Mouse (Mus musculus) heart, postnatal 0 days (tissue): ENCODE measurements around the gene Apof. TPM values are rescaled to one million over a fixed set of nuclear protein-coding genes. Genes with fewer than 3 reads are reported as not detected.

Source experiments
- ATAC-seq: fragments of 200-750 bp; cut with Nextera tagmentation; 2 replicates; pipeline ENCODE4 v1.8.0; 2017; ENCODE audit warnings: low read depth, moderate number of reproducible peaks, moderate library complexity; ENCODE audit not compliant: insufficient read depth
- DNase-seq: peaks from one replicate; pipeline ENCODE4 v3.0.0-alpha.2; 2016; ENCODE audit warnings: low spot score
- H3K27ac ChIP-seq: fragments of 300-500 bp; sonication (generic); 2 replicates; pipeline ENCODE4 v1.5.1; 2014; ENCODE audit warnings: low read depth, mild to moderate bottlenecking
- H3K27me3 ChIP-seq: fragments of 300-500 bp; sonication (generic); 2 replicates; pipeline ENCODE4 v1.6.1; 2014; ENCODE audit warnings: low read length, mixed read lengths; ENCODE audit not compliant: control insufficient read depth, insufficient read depth
- H3K36me3 ChIP-seq: fragments of 300-500 bp; sonication (generic); replicated peaks from 2 replicates; pipeline ENCODE4 v1.6.1; 2014; ENCODE audit warnings: low read length, mixed read lengths; ENCODE audit not compliant: control insufficient read depth, insufficient read depth
- H3K4me1 ChIP-seq: fragments of 300-500 bp; sonication (generic); 2 replicates; pipeline ENCODE4 v1.6.1; 2014; ENCODE audit warnings: antibody characterized with exemption; ENCODE audit not compliant: control insufficient read depth, insufficient read depth
- H3K4me2 ChIP-seq: fragments of 300-500 bp; sonication (generic); 2 replicates; pipeline ENCODE4 v1.6.1; 2014; ENCODE audit warnings: low read depth, mild to moderate bottlenecking, low read length, moderate library complexity
- H3K4me3 ChIP-seq: fragments of 300-500 bp; sonication (generic); 2 replicates; pipeline ENCODE4 v1.5.1; 2014; ENCODE audit warnings: low read depth, low read length
- H3K9ac ChIP-seq: fragments of 300-500 bp; sonication (generic); replicated peaks from 2 replicates; pipeline ENCODE4 v1.6.1; 2014; ENCODE audit warnings: low read depth, low read length, mixed read lengths
- H3K9me3 ChIP-seq: fragments of 300-500 bp; sonication (generic); replicated peaks from 2 replicates; pipeline ENCODE4 v1.6.1; 2016; ENCODE audit warnings: low read length; ENCODE audit not compliant: control insufficient read depth
- CTCF ChIP-seq: IDR thresholded peaks from 2 replicates; pipeline ENCODE4 v1.5.1; 2016; ENCODE audit warnings: antibody characterized with exemption, control low read depth, low read depth
- EP300 ChIP-seq: IDR thresholded peaks from 2 replicates; pipeline ENCODE4 v1.6.1; 2016; ENCODE audit warnings: antibody characterized with exemption, low read depth
- WGBS: fragments of 180-500 bp; shearing (Covaris S2); extraction: QIAGEN DNeasy Blood & Tissue Kit; methylation state at CpG from one replicate; pipeline ENCODE4 v1.1.7; 2014; 5-methylcytosine and 5-hydroxymethylcytosine counted together
- polyA plus RNA-seq: library from polyadenylated mRNA; unstranded; fragments of >200 nt; fragmentation: Nextera tagmentation; extraction: Ambion mirVana; gene quantifications from 2 replicates; pipeline ENCODE4 v1.2.1, GENCODE M21; 2015
- total RNA-seq: library from RNA; depleted of rRNA; stranded (reverse); fragments of >200 nt; gene quantifications from 2 replicates; pipeline ENCODE4 v1.2.3, GENCODE M21; 2014; ENCODE audit warnings: low replicate concordance

Apof gene
- total and polyA plus RNA-seq, 2 experiments from 2014 or later, result not detected

DNA sequence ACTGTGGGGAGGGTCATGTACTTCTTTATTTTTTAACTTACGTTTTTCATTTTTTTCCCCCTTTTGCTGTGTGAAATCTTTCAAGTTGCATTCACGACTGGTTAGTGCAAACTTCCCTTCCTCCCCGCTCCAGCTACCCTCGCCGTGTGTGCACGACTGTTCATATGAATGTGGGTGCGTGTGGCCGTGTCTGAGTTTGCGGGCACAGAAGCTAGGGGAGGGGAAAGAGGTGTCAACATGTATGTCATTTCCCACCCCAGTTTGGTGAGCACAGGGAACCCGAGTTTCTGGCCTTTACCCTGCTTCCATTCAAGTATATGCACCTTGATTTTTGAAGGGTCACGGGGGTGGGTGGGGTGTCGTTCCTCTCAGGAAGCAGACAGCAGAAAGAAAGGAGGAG lies 37.9 kb upstream of the Apof start:
- no peaks in the 10 kb centered on the region for H3K36me3 ChIP-seq
- ATAC-seq (no peak), DNase-seq (no peak)
- no peak overlapping the region for H3K4me3 ChIP-seq
- H3K9me3 ChIP-seq, result no peaks in the 10 kb centered on the region
- H3K9ac ChIP-seq, result no peak overlapping the region
- peaks cover 5% of the 10 kb centered on the region; the same call in 1 of the 2 replicates for H3K4me1 ChIP-seq
- no peaks in the 10 kb centered on the region for H3K27me3 ChIP-seq
- no peak overlapping the region for H3K4me2 ChIP-seq
- no peak overlapping the region for H3K27ac ChIP-seq
- no peak for TF ChIP-seq EP300
- no peak for TF ChIP-seq CTCF
- WGBS, result 83% methylated on average over 12 of the region's 12 CpGs

DNA sequence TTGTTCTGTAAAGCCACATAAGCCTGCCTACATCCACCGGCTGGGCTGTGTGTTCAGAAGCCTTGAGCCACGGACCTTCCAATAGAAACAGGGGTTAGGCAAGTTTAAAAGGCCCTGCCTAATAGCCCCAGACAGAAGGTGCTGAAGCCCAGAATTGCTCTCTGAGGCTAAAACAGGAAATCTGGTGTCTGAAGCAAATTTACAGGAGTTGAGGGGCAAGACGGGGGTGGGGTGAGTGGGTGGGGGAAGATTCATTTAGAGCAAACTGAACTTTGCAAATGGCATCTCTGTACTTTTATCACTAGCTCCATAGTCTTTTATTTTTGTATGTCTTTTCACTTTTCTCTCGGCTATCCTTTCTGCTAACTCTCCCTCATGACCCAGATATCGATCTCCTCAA lies 37.3 kb upstream of the Apof start:
- Histone ChIP-seq H3K4me3 (peak overlapping the region; percentile 80), H3K36me3 (no peaks in the 10 kb centered on the region), H3K9me3 (no peaks in the 10 kb centered on the region), H3K27ac (peak overlapping the region; percentile 86), H3K27me3 (no peaks in the 10 kb centered on the region), H3K9ac (0 out of 2 replicates have a peak overlapping the region, but pooled peaks have one; percentile 65), H3K4me2 (peak overlapping the region; percentile 86), H3K4me1 (peaks cover 5% of the 10 kb centered on the region; the same call in 1 of the 2 replicates)
- WGBS, result 21% methylated on average over 5 of the region's 5 CpGs
- TF ChIP-seq CTCF, result no peak
- TF ChIP-seq EP300, result no peak
- ATAC-seq, result no peak
- no peak for DNase-seq

DNA sequence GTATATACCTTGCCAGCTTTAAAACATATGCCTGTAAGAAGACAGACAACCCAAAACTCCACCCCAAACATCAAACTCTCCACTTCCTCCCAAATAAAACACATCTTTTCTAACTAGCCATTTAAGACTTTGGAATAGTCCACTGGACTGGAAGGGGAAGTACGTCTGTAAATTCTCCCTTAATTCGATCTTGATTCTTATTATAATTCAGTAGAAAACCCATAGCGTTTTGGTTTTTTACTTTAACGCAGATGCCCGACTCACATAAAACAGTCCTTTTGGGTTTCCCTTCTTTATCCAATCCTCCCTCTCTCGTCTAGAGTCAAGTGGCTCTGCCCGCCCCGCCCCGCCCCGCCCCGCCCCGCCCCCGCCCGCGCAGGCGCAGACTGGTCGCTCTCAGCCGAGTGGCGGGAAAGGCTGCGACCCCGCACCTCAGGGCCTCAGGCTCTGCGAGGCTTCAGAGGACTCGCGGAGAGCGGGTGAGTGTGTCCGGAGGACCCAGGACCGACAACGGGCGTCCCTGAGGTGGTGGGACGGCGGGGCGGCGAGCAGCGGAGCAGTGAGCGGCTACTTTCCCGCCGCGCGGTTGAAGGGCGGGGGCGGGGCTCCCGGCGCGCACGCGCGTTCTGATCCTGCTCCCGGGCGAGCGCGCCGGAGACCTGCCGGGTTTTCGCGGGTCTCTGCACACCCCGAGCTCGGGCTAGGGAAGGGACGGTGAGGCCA lies 36.6 kb upstream of the Apof start, which contains the start of gene Timeless:
Timeless (plus strand) TSS at position 369 of the 723 bp plus-strand sequence.
- H3K4me3 ChIP-seq, result peak within 1 kb of the TSS; percentile 80
- no peaks in the 10 kb centered on the region for H3K9me3 ChIP-seq
- H3K27ac ChIP-seq, result peak within 1 kb of the TSS; percentile 86
- peak within 1 kb of the TSS; percentile 65 for H3K9ac ChIP-seq
- no peaks in the 10 kb centered on the region for H3K36me3 ChIP-seq
- H3K4me2 ChIP-seq, result peak within 1 kb of the TSS; percentile 86
- H3K4me1 ChIP-seq, result peaks cover 5% of the 10 kb centered on the region; the same call in 1 of the 2 replicates
- no peak for TF ChIP-seq CTCF
- TF ChIP-seq EP300, result no peak
- under 1% methylated on average over 56 of the region's 58 CpGs for WGBS
- ATAC-seq (peak; percentile 92), DNase-seq (peak; percentile 76)
- H3K27me3 ChIP-seq, result no peaks in the 10 kb centered on the region

DNA sequence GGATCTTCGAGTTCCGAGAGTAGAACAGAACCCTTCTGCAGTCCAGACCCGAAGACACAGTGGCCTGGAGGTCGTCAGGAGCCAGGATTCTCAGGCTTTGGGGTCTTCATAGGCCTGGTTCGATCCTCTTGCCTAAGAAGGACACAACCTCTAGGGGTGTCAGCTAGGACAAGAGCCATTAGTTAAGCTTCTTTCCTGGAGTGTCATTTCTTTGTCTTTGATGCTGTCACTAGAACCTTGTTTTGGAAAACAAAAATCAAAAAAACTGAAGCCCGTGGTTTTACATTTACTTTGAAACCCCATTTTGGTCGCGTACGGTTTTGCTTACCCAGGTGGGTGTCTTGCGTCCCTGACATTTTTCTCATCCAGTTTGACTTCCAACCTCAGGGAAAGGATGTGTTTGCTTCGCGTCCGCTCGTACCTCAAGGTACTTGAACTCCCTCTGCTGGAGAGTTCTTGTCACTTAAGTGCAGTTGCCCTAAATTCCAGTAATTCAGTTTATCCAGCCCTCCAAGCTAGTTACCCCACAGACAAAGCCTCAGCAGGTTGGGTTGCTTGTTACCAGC lies 36.0 kb upstream of the Apof start:
- TF ChIP-seq EP300, result no peak
- TF ChIP-seq CTCF, result peak; percentile 82

DNA sequence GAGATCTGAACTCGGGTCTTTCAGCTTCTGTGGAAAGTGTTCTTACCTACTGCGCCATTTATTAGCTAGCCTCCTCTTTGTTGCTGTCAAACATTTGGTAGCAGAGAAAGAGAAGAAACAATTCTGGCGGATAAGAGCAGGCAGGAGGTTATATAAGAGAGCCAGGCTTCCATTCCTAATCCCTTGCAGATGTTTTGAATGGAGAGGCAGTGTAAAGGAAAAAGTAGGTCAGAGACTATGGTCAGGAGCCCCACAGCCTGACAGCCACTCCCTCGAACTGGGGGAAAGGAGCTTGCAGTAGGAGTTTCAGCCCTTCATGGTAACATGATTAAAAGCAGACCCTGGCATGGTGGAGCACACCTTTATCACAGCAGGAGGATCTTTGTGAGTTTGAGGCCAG lies 32.1 kb upstream of the Apof start:
- no peak overlapping the region for H3K27ac ChIP-seq
- H3K36me3 ChIP-seq, result no peaks in the 10 kb centered on the region; the same call in 1 of the 2 replicates
- 0 out of 2 replicates have a peak, but pooled peaks cover under 1% of the 10 kb centered on the region for H3K4me1 ChIP-seq
- 71% methylated on average over 4 of the region's 4 CpGs for WGBS
- no peak for ATAC-seq
- H3K4me2 ChIP-seq, result no peak overlapping the region
- no peak overlapping the region for H3K9ac ChIP-seq
- no peak overlapping the region for H3K4me3 ChIP-seq
- no peak for DNase-seq
- TF ChIP-seq EP300 (no peak), CTCF (no peak)
- H3K27me3 ChIP-seq, result no peaks in the 10 kb centered on the region
- H3K9me3 ChIP-seq, result no peaks in the 10 kb centered on the region

More for the DNA sequence above, 36.0 kb upstream of the Apof start:
- H3K4me2 ChIP-seq, result peak overlapping the region; percentile 86
- peaks cover 5% of the 10 kb centered on the region; the same call in 1 of the 2 replicates for H3K4me1 ChIP-seq
- no peaks in the 10 kb centered on the region for H3K27me3 ChIP-seq
- no peaks in the 10 kb centered on the region for H3K36me3 ChIP-seq
- ATAC-seq (peak; percentile 51), DNase-seq (peak; percentile 90)
- H3K27ac ChIP-seq, result peak overlapping the region; percentile 86
- no peaks in the 10 kb centered on the region for H3K9me3 ChIP-seq
- WGBS, result 0% methylated on average over 14 of the region's 14 CpGs
- peak overlapping the region; percentile 80 for H3K4me3 ChIP-seq
- peak overlapping the region; percentile 65 for H3K9ac ChIP-seq
